Mouse (Mus musculus) small intestine, adult 2 months (tissue): ENCODE results near the gene Cln6. TPM values are rescaled to one million over a fixed set of nuclear protein-coding genes. Genes with fewer than 3 reads are reported as not detected.
"Not testable (repeated sequence)": the region's sequence is repeated elsewhere in the genome, so short reads cannot be mapped to it uniquely, and the experiment has no call there.

Experiments used
- H3K27ac ChIP-seq: fragments of 200-500 bp; 2 replicates; pipeline ENCODE4 v1.5.1; 2012; ENCODE audit warnings: low read depth, low read length, control low read depth, inconsistent platforms; ENCODE audit not compliant: insufficient read depth
- H3K27me3 ChIP-seq: fragments of 200-500 bp; 2 replicates; pipeline ENCODE4 v1.6.1; 2012; ENCODE audit warnings: mild to moderate bottlenecking, moderate library complexity, low read length, inconsistent platforms; ENCODE audit not compliant: control insufficient read depth, insufficient read depth
- H3K36me3 ChIP-seq: fragments of 200-500 bp; 2 replicates; pipeline ENCODE4 v1.6.1; 2012; ENCODE audit warnings: mild to moderate bottlenecking, low read length, control low read depth, inconsistent platforms; ENCODE audit not compliant: control insufficient read depth, insufficient read depth
- H3K4me1 ChIP-seq: fragments of 200-500 bp; 2 replicates; pipeline ENCODE4 v1.6.1; 2012; ENCODE audit warnings: low read length, inconsistent platforms, mixed read lengths; ENCODE audit not compliant: control insufficient read depth, insufficient read depth, insufficient read length
- H3K4me3 ChIP-seq: fragments of 200-500 bp; 2 replicates; pipeline ENCODE4 v1.5.1; 2012; ENCODE audit warnings: low read depth, mild to moderate bottlenecking, control low read depth, inconsistent platforms, low read length, moderate library complexity
- CTCF ChIP-seq: fragments of 200-500 bp; IDR thresholded peaks from 2 replicates; pipeline ENCODE4 v1.5.1; 2012; ENCODE audit warnings: low read depth, mild to moderate bottlenecking, control low read depth, inconsistent platforms, low read length, moderate library complexity, mixed read lengths; ENCODE audit not compliant: insufficient replicate concordance, insufficient read length; ENCODE audit errors: extremely low read depth
- POLR2A ChIP-seq: fragments of 200-500 bp; IDR thresholded peaks from 2 replicates; pipeline ENCODE4 v1.6.1; 2012; ENCODE audit warnings: low read depth, mild to moderate bottlenecking, control low read depth, inconsistent platforms, low read length, moderate library complexity
- WGBS: fragments of 180-500 bp; shearing (Covaris S2); methylation state at CpG from one replicate; pipeline ENCODE4 v1.1.7; 2018; 5-methylcytosine and 5-hydroxymethylcytosine counted together
- polyA plus RNA-seq: library from polyadenylated mRNA; depleted of rRNA; stranded (reverse); fragments of >200 nt; gene quantifications from 2 replicates; pipeline ENCODE4 v1.2.3, GENCODE M21; 2012

The Cln6 gene
- polyA plus RNA-seq, 1 experiment = 51.2 TPM

- peaks cover 6% of the 10 kb centered on the region; the same call in 1 of the 2 replicates for H3K4me1 ChIP-seq
- H3K36me3 ChIP-seq = no peaks in the 10 kb centered on the region
- peak overlapping the region; percentile 72 for H3K4me3 ChIP-seq
- peak overlapping the region; percentile 64 for H3K27ac ChIP-seq
- TF ChIP-seq POLR2A (no peak), CTCF (no peak)
- no peaks in the 10 kb centered on the region for H3K27me3 ChIP-seq
- WGBS = 27% methylated on average over 14 of the region's 14 CpGs
These were observed 26.2 kb upstream of the Cln6 start for GRCm38 (mm10) chr9:62812216-62813049.

GRCm38 (mm10) chr9:62814751-62815150 lies 23.8 kb upstream of the Cln6 start:
- Histone ChIP-seq H3K4me1 (peaks cover 3% of the 10 kb centered on the region; the same call in 1 of the 2 replicates), H3K36me3 (no peaks in the 10 kb centered on the region), H3K4me3 (no peak overlapping the region), H3K27me3 (no peaks in the 10 kb centered on the region), H3K27ac (no peak overlapping the region)
- WGBS = 56% methylated on average over 2 of the region's 2 CpGs
- no peak for TF ChIP-seq CTCF
- no peak for TF ChIP-seq POLR2A

- no peak overlapping the region for H3K27ac ChIP-seq
- H3K4me1 ChIP-seq = no peaks in the 10 kb centered on the region
- H3K27me3 ChIP-seq = no peaks in the 10 kb centered on the region
- no peak overlapping the region for H3K4me3 ChIP-seq
- 84% methylated on average over 9 of the region's 9 CpGs for WGBS
- no peaks in the 10 kb centered on the region for H3K36me3 ChIP-seq
- no peak for TF ChIP-seq POLR2A
- no peak for TF ChIP-seq CTCF
These were observed 22.1 kb upstream of the Cln6 start for GRCm38 (mm10) chr9:62816323-62817098.

- no peak overlapping the region for H3K27ac ChIP-seq
These were observed 21.4 kb upstream of the Cln6 start for GRCm38 (mm10) chr9:62817099-62817571.

GRCm38 (mm10) chr9:62817828-62818614 lies 20.6 kb upstream of the Cln6 start:
- TF ChIP-seq POLR2A (no peak), CTCF (no peak)
- no peaks in the 10 kb centered on the region for H3K36me3 ChIP-seq

More at GRCm38 (mm10) chr9:62817099-62817571, 21.4 kb upstream of the Cln6 start:
- Histone ChIP-seq H3K27me3 (no peaks in the 10 kb centered on the region), H3K36me3 (no peaks in the 10 kb centered on the region), H3K4me3 (no peak overlapping the region), H3K4me1 (no peaks in the 10 kb centered on the region)
- 69% methylated on average over 12 of the region's 12 CpGs for WGBS
- TF ChIP-seq CTCF = no peak
- TF ChIP-seq POLR2A = no peak

GRCm38 (mm10) chr9:62819494-62819893 lies 19.1 kb upstream of the Cln6 start:
- H3K36me3 ChIP-seq = no peaks in the 10 kb centered on the region
- H3K27me3 ChIP-seq = no peaks in the 10 kb centered on the region
- H3K4me3 ChIP-seq = no peak overlapping the region
- H3K4me1 ChIP-seq = no peaks in the 10 kb centered on the region
- no peak overlapping the region for H3K27ac ChIP-seq
- WGBS = 83% methylated on average over 3 of the region's 3 CpGs
- TF ChIP-seq POLR2A (no peak), CTCF (no peak)

More at GRCm38 (mm10) chr9:62817828-62818614, 20.6 kb upstream of the Cln6 start:
- 40% methylated on average over 4 of the region's 4 CpGs for WGBS
- Histone ChIP-seq H3K4me3 (no peak overlapping the region), H3K4me1 (no peaks in the 10 kb centered on the region), H3K27ac (no peak overlapping the region), H3K27me3 (no peaks in the 10 kb centered on the region)

GRCm38 (mm10) chr9:62819910-62820309 lies 18.7 kb upstream of the Cln6 start:
- not testable (repeated sequence) for H3K27me3 ChIP-seq, H3K27ac ChIP-seq, H3K36me3 ChIP-seq, H3K4me3 ChIP-seq, H3K4me1 ChIP-seq
- 88% methylated on average over 6 of the region's 6 CpGs for WGBS
